In the genomic region with DNA sequence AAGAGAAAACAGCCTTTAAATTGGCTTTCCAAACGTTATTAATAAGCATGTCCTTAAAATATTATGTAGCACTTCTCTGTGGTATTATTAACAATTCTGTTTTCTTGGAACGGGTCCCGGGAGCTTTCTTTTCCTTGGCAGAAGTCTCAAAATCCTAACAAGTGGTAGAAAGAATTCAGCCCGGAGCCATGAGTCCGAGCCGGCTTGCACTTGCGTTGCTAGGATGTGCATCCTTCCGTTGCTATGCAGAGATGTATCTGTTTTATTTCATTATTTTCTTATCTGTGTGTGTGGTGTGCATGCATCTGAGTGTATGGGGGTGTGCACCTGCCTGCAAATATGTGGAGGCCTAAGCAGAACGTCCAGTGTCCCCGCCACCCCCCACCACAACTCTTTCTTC, we compare ENCODE assay signal across 8 mouse cellular contexts. TPM values are rescaled to one million over a fixed set of nuclear protein-coding genes. Genes with fewer than 3 reads are reported as not detected.
DNase-seq lines count a peak whose midpoint lies in the region; ATAC-seq lines count a peak whose summit lies in the region.

No protein-coding gene starts in this region.

- no peak overlapping the region for H3K4me2 ChIP-seq in hindbrain, embryonic 15.5 days
- no peak overlapping the region for H3K4me2 ChIP-seq in hindbrain, embryonic 11.5 days (replicated peaks; ENCODE audit: low read depth, low read length)

- peaks cover 6% of the 10 kb centered on the region; the same call in 1 of the 2 replicates for H3K4me1 ChIP-seq in hindbrain, embryonic 15.5 days (replicated peaks)
- H3K4me1 ChIP-seq in hindbrain, embryonic 11.5 days (replicated peaks; ENCODE audit: control insufficient read depth, insufficient read depth, low read length): no peaks in the 10 kb centered on the region

- no peak overlapping the region for H3K4me3 ChIP-seq in hindbrain, embryonic 15.5 days
- H3K4me3 ChIP-seq in hindbrain, embryonic 11.5 days (ENCODE audit: low read depth, low read length): no peak overlapping the region

- no peaks in the 10 kb centered on the region for H3K27me3 ChIP-seq in hindbrain, embryonic 15.5 days
- H3K27me3 ChIP-seq in hindbrain, embryonic 11.5 days (ENCODE audit: control insufficient read depth, insufficient read depth, low read length): no peaks in the 10 kb centered on the region

- no peak overlapping the region for H3K9ac ChIP-seq in hindbrain, embryonic 15.5 days
- no peak overlapping the region for H3K9ac ChIP-seq in hindbrain, embryonic 11.5 days (ENCODE audit: low read depth, low read length)

- ATAC-seq in hindbrain, embryonic 15.5 days (ENCODE audit: low FRiP score, low read depth): peak; percentile 34; the same call in 1 of the 2 replicates
- no peak for ATAC-seq in hindbrain, embryonic 11.5 days (ENCODE audit: low FRiP score)

- H3K9me3 ChIP-seq in hindbrain, embryonic 15.5 days: no peaks in the 10 kb centered on the region
- no peaks in the 10 kb centered on the region for H3K9me3 ChIP-seq in hindbrain, embryonic 11.5 days (ENCODE audit: control insufficient read depth, low read length)

- peak; percentile 37 for DNase-seq in cerebellum, adult 9-10 months
- DNase-seq in cerebellum, adult 8-10 months: no peak
- no peak for DNase-seq in hindbrain, embryonic 11.5 days (ENCODE audit: low spot score)
- DNase-seq in ovary, postnatal 14 days (ENCODE audit: low spot score): peak; percentile 27
- DNase-seq in ovary, postnatal 10 days (ENCODE audit: low spot score): no peak
- DNase-seq in right cerebral cortex, postnatal 36 days (ENCODE audit: low spot score in 2 of 2): peak; percentile 36 to 59
- no peak for DNase-seq in adrenal gland, adult 2 months

- 0 out of 2 replicates have a peak overlapping the region, but pooled peaks have one; percentile 29 for H3K27ac ChIP-seq in hindbrain, embryonic 15.5 days (replicated peaks)
- no peak overlapping the region for H3K27ac ChIP-seq in hindbrain, embryonic 11.5 days (ENCODE audit: low read depth, low read length)

- 49% methylated on average over 10 of the region's 10 CpGs for WGBS in hindbrain, embryonic 15.5 days
- WGBS in hindbrain, embryonic 11.5 days: 93% methylated on average over 10 of the region's 10 CpGs

- H3K36me3 ChIP-seq in hindbrain, embryonic 15.5 days: no peaks in the 10 kb centered on the region
- H3K36me3 ChIP-seq in hindbrain, embryonic 11.5 days (ENCODE audit: control insufficient read depth, insufficient read depth, low read length): no peaks in the 10 kb centered on the region

RNA-seq across cellular contexts. Expression of gene Fam8a1, which starts 41.5 kb away (rescaled TPM):
- polyA plus RNA-seq in hindbrain, embryonic 15.5 days (2015; fragmentation: Nextera tagmentation; extraction: Ambion mirVana): 16.0 and 16.1 TPM in 2 replicates
- polyA plus RNA-seq in hindbrain, embryonic 11.5 days (2014; fragmentation: Nextera tagmentation; extraction: Ambion mirVana): 8.4 and 11.8 TPM in 2 replicates
- 10 to 100 TPM; 43.4 to 54.9 TPM for total RNA-seq in adrenal gland, adult 2 months (2021)
- polyA plus RNA-seq in adrenal gland, adult 2 months (2012; rRNA removed): 31.0 and 38.5 TPM in 2 replicates

Comparison
In these comparisons a context has a peak if more than half of its experiments do, and no peak if none do; other contexts are left out.
1. DNase-seq: peak in cerebellum, adult 9-10 months (single experiment), ovary, postnatal 14 days (single experiment) and right cerebral cortex, postnatal 36 days (2 of 2); none in cerebellum, adult 8-10 months (single experiment), hindbrain, embryonic 11.5 days (single experiment), ovary, postnatal 10 days (single experiment) and adrenal gland, adult 2 months (single experiment).